Mouse (Mus musculus): ENCODE results near the gene Rftn1.

- TF ChIP-seq CTCF (IDR thresholded peaks at IDR 0.05; ENCODE audit: low read depth), result no peak
- no peak for TF ChIP-seq EP300 (IDR thresholded peaks at IDR 0.05; ENCODE audit: low read depth)
Measured at GRCm38 (mm10) chr17:50025651-50026050, 164.8 kb downstream of the Rftn1 start.

All from heart, postnatal 0 days (tissue).